Mouse (Mus musculus) spleen, adult 2 months (tissue): ENCODE results near the gene Repin1.

ENCODE experiments used
- CTCF ChIP-seq: fragments of 200-500 bp; IDR thresholded peaks from 2 replicates; pipeline ENCODE4 v1.5.1; 2011; ENCODE audit warnings: mild to moderate bottlenecking, inconsistent platforms; ENCODE audit not compliant: insufficient read depth, insufficient read length, insufficient replicate concordance; ENCODE audit errors: extremely low read depth
- POLR2A ChIP-seq: fragments of 200-500 bp; IDR thresholded peaks from 2 replicates; pipeline ENCODE4 v1.6.1; 2011; ENCODE audit warnings: low read depth, low read length, inconsistent platforms

GRCm38 (mm10) chr6:48627511-48627924 is 33.8 kb downstream of the Repin1 start:
- TF ChIP-seq POLR2A (no peak), CTCF (no peak)
